In the genomic region with DNA sequence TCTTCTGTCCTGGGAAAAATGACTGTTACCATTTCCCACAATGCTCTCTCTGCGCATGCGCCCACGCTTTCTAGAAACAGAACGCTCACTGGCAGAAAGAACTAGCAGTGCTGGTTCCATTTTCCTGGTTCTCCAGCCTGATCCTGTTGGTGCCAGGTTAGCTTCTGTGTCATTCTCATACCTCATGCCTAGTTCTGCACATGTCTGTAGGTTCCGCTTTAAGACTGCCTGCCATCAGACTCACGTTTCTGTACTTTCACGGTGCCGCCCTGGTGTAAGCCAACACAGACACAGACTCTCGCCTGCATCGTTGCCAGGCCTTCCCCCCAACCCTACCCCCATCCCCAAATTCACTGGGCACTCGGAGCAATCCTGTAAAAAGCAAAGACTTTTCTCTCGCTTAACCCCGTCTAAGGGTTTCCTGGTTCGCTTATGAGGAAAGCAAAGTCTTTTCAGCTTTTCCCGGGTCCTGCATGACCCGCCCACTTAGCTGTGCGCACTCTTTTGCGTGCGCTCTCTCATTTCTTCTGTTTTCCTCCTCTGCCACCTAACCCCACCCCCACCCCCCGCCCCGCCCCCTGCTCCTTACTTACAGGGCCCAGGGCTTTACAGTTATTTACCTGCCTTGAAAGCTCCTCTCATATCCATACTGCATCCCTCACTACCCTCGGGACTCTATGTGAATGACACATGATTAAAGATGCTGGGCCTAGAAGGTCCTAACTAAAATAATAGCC, we compare ENCODE assay signal across 7 mouse cellular contexts. TPM values are rescaled to one million over a fixed set of nuclear protein-coding genes. Genes with fewer than 3 reads are reported as not detected.
DNase-seq lines count a peak whose midpoint lies in the region; ATAC-seq and TF ChIP-seq lines count a peak whose summit lies in the region.

No protein-coding gene starts in this region.

- H3K36me3 ChIP-seq in embryonic facial prominence, embryonic 12.5 days = no peaks in the 10 kb centered on the region
- H3K36me3 ChIP-seq in heart, postnatal 0 days (replicated peaks; ENCODE audit: control insufficient read depth, insufficient read depth, low read length) = no peaks in the 10 kb centered on the region
- H3K36me3 ChIP-seq in liver, postnatal 0 days (replicated peaks; ENCODE audit: insufficient read depth, low read length) = no peaks in the 10 kb centered on the region
- no peaks in the 10 kb centered on the region for H3K36me3 ChIP-seq in neural tube, embryonic 13.5 days

- H3K27me3 ChIP-seq in embryonic facial prominence, embryonic 12.5 days = no peaks in the 10 kb centered on the region
- H3K27me3 ChIP-seq in heart, postnatal 0 days (ENCODE audit: control insufficient read depth, insufficient read depth, low read length) = peaks cover 7% of the 10 kb centered on the region; the same call in 1 of the 2 replicates
- H3K27me3 ChIP-seq in liver, postnatal 0 days (ENCODE audit: insufficient read depth, low read length) = no peaks in the 10 kb centered on the region
- H3K27me3 ChIP-seq in neural tube, embryonic 13.5 days = no peaks in the 10 kb centered on the region

- no peak for ATAC-seq in embryonic facial prominence, embryonic 12.5 days (ENCODE audit: insufficient number of reproducible peaks, insufficient read depth, low FRiP score, low TSS enrichment)
- no peak for ATAC-seq in heart, postnatal 0 days (ENCODE audit: insufficient read depth, low read depth)
- 0 out of 2 replicates have a peak, but pooled peaks have one; percentile 25 for ATAC-seq in liver, postnatal 0 days
- ATAC-seq in neural tube, embryonic 13.5 days (ENCODE audit: low read depth) = peak; percentile 19; the same call in 1 of the 2 replicates

- peak overlapping the region; percentile 20 for H3K9ac ChIP-seq in embryonic facial prominence, embryonic 12.5 days
- no peak overlapping the region for H3K9ac ChIP-seq in heart, postnatal 0 days (replicated peaks; ENCODE audit: low read depth, low read length)
- H3K9ac ChIP-seq in liver, postnatal 0 days (replicated peaks) = peak overlapping the region; percentile 41; the same call in 1 of the 2 replicates
- H3K9ac ChIP-seq in neural tube, embryonic 13.5 days = peak overlapping the region; percentile 55

- H3K4me3 ChIP-seq in embryonic facial prominence, embryonic 12.5 days = peak overlapping the region; percentile 24
- H3K4me3 ChIP-seq in heart, postnatal 0 days (ENCODE audit: low read depth, low read length) = peak overlapping the region; percentile 37
- peak overlapping the region; percentile 39 for H3K4me3 ChIP-seq in liver, postnatal 0 days (ENCODE audit: low read depth, low read length)
- H3K4me3 ChIP-seq in neural tube, embryonic 13.5 days = peak overlapping the region; percentile 25

- 0 out of 2 replicates have a peak, but pooled peaks cover 8% of the 10 kb centered on the region for H3K4me1 ChIP-seq in embryonic facial prominence, embryonic 12.5 days
- H3K4me1 ChIP-seq in heart, postnatal 0 days (ENCODE audit: control insufficient read depth, insufficient read depth) = no peaks in the 10 kb centered on the region
- peaks cover 4% of the 10 kb centered on the region; the same call in 1 of the 2 replicates for H3K4me1 ChIP-seq in liver, postnatal 0 days (ENCODE audit: insufficient read depth)
- 0 out of 2 replicates have a peak, but pooled peaks cover 12% of the 10 kb centered on the region for H3K4me1 ChIP-seq in neural tube, embryonic 13.5 days (replicated peaks)

- H3K4me2 ChIP-seq in embryonic facial prominence, embryonic 12.5 days (replicated peaks) = peak overlapping the region; percentile 48
- H3K4me2 ChIP-seq in heart, postnatal 0 days (ENCODE audit: low read depth, low read length) = peak overlapping the region; percentile 58
- peak overlapping the region; percentile 71 for H3K4me2 ChIP-seq in liver, postnatal 0 days (ENCODE audit: low read depth, low read length)
- peak overlapping the region; percentile 53 for H3K4me2 ChIP-seq in neural tube, embryonic 13.5 days

- TF ChIP-seq CTCF in heart, postnatal 0 days (IDR thresholded peaks at IDR 0.05; ENCODE audit: low read depth) = no peak
- no peak for TF ChIP-seq CTCF in liver, postnatal 0 days (IDR thresholded peaks at IDR 0.05; ENCODE audit: low read depth)

- no peaks in the 10 kb centered on the region for H3K9me3 ChIP-seq in embryonic facial prominence, embryonic 12.5 days
- no peaks in the 10 kb centered on the region for H3K9me3 ChIP-seq in heart, postnatal 0 days (replicated peaks; ENCODE audit: control insufficient read depth, low read length)
- H3K9me3 ChIP-seq in liver, postnatal 0 days (ENCODE audit: low read length) = no peaks in the 10 kb centered on the region
- no peaks in the 10 kb centered on the region for H3K9me3 ChIP-seq in neural tube, embryonic 13.5 days

- no peak overlapping the region for H3K27ac ChIP-seq in embryonic facial prominence, embryonic 12.5 days
- no peak overlapping the region for H3K27ac ChIP-seq in heart, postnatal 0 days (ENCODE audit: low read depth)
- H3K27ac ChIP-seq in liver, postnatal 0 days (ENCODE audit: low read depth) = no peak overlapping the region
- no peak overlapping the region for H3K27ac ChIP-seq in neural tube, embryonic 13.5 days (replicated peaks)

- no peak for TF ChIP-seq EP300 in heart, postnatal 0 days (IDR thresholded peaks at IDR 0.05; ENCODE audit: low read depth)
- TF ChIP-seq EP300 in liver, postnatal 0 days (IDR thresholded peaks at IDR 0.05; ENCODE audit: low read depth) = no peak

- peak; percentile 5 for DNase-seq in adrenal gland, adult 8-10 months
- DNase-seq in heart, postnatal 0 days (ENCODE audit: low spot score) = no peak
- DNase-seq in layer of hippocampus, adult 11-12 months (ENCODE audit: low spot score) = peak; percentile 73
- DNase-seq in liver, postnatal 0 days = peak; percentile 26
- peak; percentile 61 for DNase-seq in thymus, postnatal 4 days

- 32% methylated on average over 22 of the region's 22 CpGs for WGBS in embryonic facial prominence, embryonic 12.5 days
- WGBS in heart, postnatal 0 days = 32% methylated on average over 22 of the region's 22 CpGs
- 40% methylated on average over 22 of the region's 22 CpGs for WGBS in liver, postnatal 0 days (ENCODE audit: insufficient replicate concordance)
- WGBS in neural tube, embryonic 13.5 days = 37% methylated on average over 22 of the region's 22 CpGs

RNA-seq across cellular contexts. Expression of gene Cc2d2b, which starts 13.6 kb away (rescaled TPM):
- not detected for total RNA-seq in adrenal gland, adult 8-10 months (2022)
- 0.50 and 0.55 TPM in 2 replicates for polyA plus RNA-seq in embryonic facial prominence, embryonic 12.5 days (2016; fragmentation: Nextera tagmentation; extraction: Ambion mirVana)
- total RNA-seq in heart, postnatal 0 days (2014; rRNA removed; ENCODE audit: low replicate concordance) = not detected in 2 replicates
- 0.05 TPM in 1 of 2 replicates, not detected in the other for polyA plus RNA-seq in heart, postnatal 0 days (2015; fragmentation: Nextera tagmentation; extraction: Ambion mirVana)
- 1.2 and 1.3 TPM in 2 replicates for polyA plus RNA-seq in liver, postnatal 0 days (2015; fragmentation: Nextera tagmentation; extraction: Ambion mirVana)
- polyA plus RNA-seq in neural tube, embryonic 13.5 days (2015; fragmentation: Nextera tagmentation; extraction: Ambion mirVana) = 0.37 TPM in 1 of 2 replicates, not detected in the other

Comparison
In these comparisons a context has a peak if more than half of its experiments do, and no peak if none do; other contexts are left out.
1. ATAC-seq: peak in liver, postnatal 0 days (single experiment) and neural tube, embryonic 13.5 days (single experiment); none in embryonic facial prominence, embryonic 12.5 days (single experiment) and heart, postnatal 0 days (single experiment).
2. Peak in every context shown above with its lines, with median percentiles within 50 percentile points of each other: H3K4me2 ChIP-seq and H3K4me3 ChIP-seq.